18 mouse cellular contexts compared by ENCODE assay signal in genomic region chr10:6968334-6968733, GRCm38 (mm10).
DNase-seq lines count a peak whose midpoint lies in the region; ATAC-seq and TF ChIP-seq lines count a peak whose summit lies in the region.
"Had no signal": no experiment of that assay in that cellular context is flagged by ENCODE, and none has a peak within 500 bp of the region (broad histone marks: within the 10 kb centered on the region; RNA-seq: fewer than 3 reads in every experiment).

No protein-coding gene starts in this region.

- H3K27me3 ChIP-seq in hindbrain, embryonic 13.5 days = no peaks in the 10 kb centered on the region
- no peaks in the 10 kb centered on the region for H3K27me3 ChIP-seq in hindbrain, embryonic 11.5 days (ENCODE audit: control insufficient read depth, insufficient read depth, low read length)
- H3K27me3 ChIP-seq in midbrain, embryonic 14.5 days (ENCODE audit: control insufficient read depth, insufficient read depth, low read length) = no peaks in the 10 kb centered on the region
- H3K27me3 ChIP-seq in midbrain, embryonic 13.5 days = no peaks in the 10 kb centered on the region
- H3K27me3 ChIP-seq: embryonic facial prominence, embryonic 12.5 days; forebrain, embryonic 13.5 days; forebrain, embryonic 15.5 days had no signal

- H3K4me3 ChIP-seq in hindbrain, embryonic 13.5 days = no peak overlapping the region
- no peak overlapping the region for H3K4me3 ChIP-seq in hindbrain, embryonic 11.5 days (ENCODE audit: low read depth, low read length)
- no peak overlapping the region for H3K4me3 ChIP-seq in midbrain, embryonic 14.5 days (replicated peaks; ENCODE audit: low read depth, low read length)
- no peak overlapping the region for H3K4me3 ChIP-seq in midbrain, embryonic 13.5 days (replicated peaks)
- H3K4me3 ChIP-seq in olfactory bulb, adult 2 months (ENCODE audit: insufficient read depth, low read depth, low read length) = no peak overlapping the region
- H3K4me3 ChIP-seq: embryonic facial prominence, embryonic 10.5 days; embryonic facial prominence, embryonic 12.5 days; forebrain, embryonic 13.5 days; forebrain, embryonic 15.5 days had no signal

- 0 out of 2 replicates have a peak overlapping the region, but pooled peaks have one; percentile 35 for H3K27ac ChIP-seq in hindbrain, embryonic 13.5 days
- no peak overlapping the region for H3K27ac ChIP-seq in hindbrain, embryonic 11.5 days (ENCODE audit: low read depth, low read length)
- peak overlapping the region; percentile 49; the same call in 1 of the 2 replicates for H3K27ac ChIP-seq in midbrain, embryonic 14.5 days (replicated peaks; ENCODE audit: low read depth, low read length)
- H3K27ac ChIP-seq in midbrain, embryonic 13.5 days = no peak overlapping the region
- H3K27ac ChIP-seq in olfactory bulb, adult 2 months (ENCODE audit: insufficient read depth, low read depth, low read length) = 0 out of 2 replicates have a peak overlapping the region, but pooled peaks have one; percentile 29
- H3K27ac ChIP-seq: embryonic facial prominence, embryonic 10.5 days; embryonic facial prominence, embryonic 12.5 days; forebrain, embryonic 13.5 days; forebrain, embryonic 15.5 days had no signal

- WGBS in hindbrain, embryonic 13.5 days = 79% methylated on average over 1 of the region's 1 CpGs
- WGBS in hindbrain, embryonic 11.5 days = 85% methylated on average over 1 of the region's 1 CpGs
- 70% methylated on average over 1 of the region's 1 CpGs for WGBS in midbrain, embryonic 14.5 days
- WGBS in midbrain, embryonic 13.5 days = 76% methylated on average over 1 of the region's 1 CpGs
- 26% methylated on average over 1 of the region's 1 CpGs for WGBS in olfactory bulb, adult 2 months

- H3K9me3 ChIP-seq in hindbrain, embryonic 13.5 days = no peaks in the 10 kb centered on the region
- no peaks in the 10 kb centered on the region for H3K9me3 ChIP-seq in hindbrain, embryonic 11.5 days (ENCODE audit: control insufficient read depth, low read length)
- no peaks in the 10 kb centered on the region for H3K9me3 ChIP-seq in midbrain, embryonic 14.5 days (ENCODE audit: control insufficient read depth, low read length)
- no peaks in the 10 kb centered on the region for H3K9me3 ChIP-seq in midbrain, embryonic 13.5 days
- H3K9me3 ChIP-seq: embryonic facial prominence, embryonic 10.5 days; embryonic facial prominence, embryonic 12.5 days; forebrain, embryonic 13.5 days; forebrain, embryonic 15.5 days had no signal

- no peaks in the 10 kb centered on the region for H3K4me1 ChIP-seq in hindbrain, embryonic 13.5 days (replicated peaks)
- H3K4me1 ChIP-seq in hindbrain, embryonic 11.5 days (replicated peaks; ENCODE audit: control insufficient read depth, insufficient read depth, low read length) = no peaks in the 10 kb centered on the region
- H3K4me1 ChIP-seq in midbrain, embryonic 14.5 days (ENCODE audit: control insufficient read depth, insufficient read depth, low read length) = no peaks in the 10 kb centered on the region
- H3K4me1 ChIP-seq in midbrain, embryonic 13.5 days (replicated peaks) = no peaks in the 10 kb centered on the region
- H3K4me1 ChIP-seq in olfactory bulb, adult 2 months (ENCODE audit: control insufficient read depth, insufficient read depth, low read length) = peaks cover 2% of the 10 kb centered on the region; the same call in 1 of the 2 replicates
- H3K4me1 ChIP-seq: embryonic facial prominence, embryonic 10.5 days; embryonic facial prominence, embryonic 12.5 days; forebrain, embryonic 13.5 days; forebrain, embryonic 15.5 days had no signal

- TF ChIP-seq POLR2A in olfactory bulb, adult 2 months (IDR thresholded peaks at IDR 0.05; ENCODE audit: insufficient read depth, low read depth, low read length) = no peak

- H3K36me3 ChIP-seq in hindbrain, embryonic 13.5 days = no peaks in the 10 kb centered on the region
- H3K36me3 ChIP-seq in hindbrain, embryonic 11.5 days (ENCODE audit: control insufficient read depth, insufficient read depth, low read length) = no peaks in the 10 kb centered on the region
- no peaks in the 10 kb centered on the region for H3K36me3 ChIP-seq in midbrain, embryonic 14.5 days (ENCODE audit: control insufficient read depth, insufficient read depth, low read length)
- no peaks in the 10 kb centered on the region for H3K36me3 ChIP-seq in midbrain, embryonic 13.5 days
- H3K36me3 ChIP-seq: embryonic facial prominence, embryonic 10.5 days; embryonic facial prominence, embryonic 12.5 days; forebrain, embryonic 15.5 days had no signal

- DNase-seq in hindbrain, embryonic 11.5 days (ENCODE audit: low spot score) = no peak
- no peak for DNase-seq in midbrain, embryonic 14.5 days
- DNase-seq in brain, adult 2 months (ENCODE audit: low read depth, low spot score) = peak; percentile 34
- no peak for DNase-seq in heart, postnatal 4 days
- no peak for DNase-seq in kidney, adult 11 months
- DNase-seq: adrenal gland, adult 2 months; adrenal gland, postnatal 10 days; adrenal gland, postnatal 25 days; cerebellum, adult 11-12 months; cerebellum, adult 9-10 months; cerebellum, postnatal 10 days had no signal

- TF ChIP-seq CTCF in olfactory bulb, adult 2 months (IDR thresholded peaks at IDR 0.05; ENCODE audit: insufficient read depth, low read depth, low read length) = no peak

- no peak overlapping the region for H3K4me2 ChIP-seq in hindbrain, embryonic 13.5 days
- H3K4me2 ChIP-seq in hindbrain, embryonic 11.5 days (replicated peaks; ENCODE audit: low read depth, low read length) = no peak overlapping the region
- H3K4me2 ChIP-seq in midbrain, embryonic 14.5 days (ENCODE audit: low read length) = no peak overlapping the region
- no peak overlapping the region for H3K4me2 ChIP-seq in midbrain, embryonic 13.5 days (replicated peaks)
- H3K4me2 ChIP-seq: embryonic facial prominence, embryonic 12.5 days; forebrain, embryonic 13.5 days; forebrain, embryonic 15.5 days had no signal

- H3K9ac ChIP-seq in hindbrain, embryonic 13.5 days = no peak overlapping the region
- no peak overlapping the region for H3K9ac ChIP-seq in hindbrain, embryonic 11.5 days (ENCODE audit: low read depth, low read length)
- no peak overlapping the region for H3K9ac ChIP-seq in midbrain, embryonic 14.5 days (replicated peaks; ENCODE audit: low read length)
- H3K9ac ChIP-seq in midbrain, embryonic 13.5 days (replicated peaks) = no peak overlapping the region
- H3K9ac ChIP-seq: embryonic facial prominence, embryonic 12.5 days; forebrain, embryonic 13.5 days; forebrain, embryonic 15.5 days had no signal

- no peak for ATAC-seq in hindbrain, embryonic 13.5 days (ENCODE audit: low FRiP score)
- no peak for ATAC-seq in hindbrain, embryonic 11.5 days (ENCODE audit: low FRiP score)
- no peak for ATAC-seq in midbrain, embryonic 14.5 days (ENCODE audit: low FRiP score, low TSS enrichment)
- ATAC-seq in midbrain, embryonic 13.5 days = no peak
- ATAC-seq: forebrain, embryonic 13.5 days; forebrain, embryonic 15.5 days had no signal

Comparison
In these comparisons a context has a peak if more than half of its experiments do, and no peak if none do; other contexts are left out.
1. H3K27ac ChIP-seq: peak in hindbrain, embryonic 13.5 days (single experiment), midbrain, embryonic 14.5 days (single experiment) and olfactory bulb, adult 2 months (single experiment); none in hindbrain, embryonic 11.5 days (single experiment) and midbrain, embryonic 13.5 days (single experiment).